Mouse (Mus musculus) kidney, embryonic 16.5 days (tissue): ENCODE results near the gene Magix. TPM values are rescaled to one million over a fixed set of nuclear protein-coding genes. Genes with fewer than 3 reads are reported as not detected.

Source experiments
- ATAC-seq: fragments of 200-750 bp; cut with Nextera tagmentation; 2 replicates; pipeline ENCODE4 v1.8.0; 2017; ENCODE audit warnings: moderate TSS enrichment; ENCODE audit not compliant: low FRiP score, low TSS enrichment
- H3K27ac ChIP-seq: fragments of 300-500 bp; sonication (generic); 2 replicates; pipeline ENCODE4 v1.5.1; 2014; ENCODE audit warnings: low read length
- H3K27me3 ChIP-seq: fragments of 300-500 bp; sonication (generic); 2 replicates; pipeline ENCODE4 v1.6.1; 2014; ENCODE audit warnings: low read length, control low read depth, mixed read lengths; ENCODE audit not compliant: insufficient read depth
- H3K36me3 ChIP-seq: fragments of 300-500 bp; sonication (generic); 2 replicates; pipeline ENCODE4 v1.6.1; 2014; ENCODE audit warnings: low read length, control low read depth, mixed read lengths; ENCODE audit not compliant: insufficient read depth
- H3K4me1 ChIP-seq: fragments of 300-500 bp; sonication (generic); 2 replicates; pipeline ENCODE4 v1.6.1; 2014; ENCODE audit warnings: low read length, control low read depth, mixed read lengths; ENCODE audit not compliant: insufficient read depth
- H3K4me2 ChIP-seq: fragments of 300-500 bp; sonication (generic); replicated peaks from 2 replicates; pipeline ENCODE4 v1.6.1; 2014; ENCODE audit warnings: low read depth, low read length
- H3K4me3 ChIP-seq: fragments of 300-500 bp; sonication (generic); 2 replicates; pipeline ENCODE4 v1.5.1; 2014; ENCODE audit warnings: mild to moderate bottlenecking, low read length
- H3K9ac ChIP-seq: fragments of 300-500 bp; sonication (generic); replicated peaks from 2 replicates; pipeline ENCODE4 v1.6.1; 2014; ENCODE audit warnings: low read length
- H3K9me3 ChIP-seq: fragments of 300-500 bp; sonication (generic); 2 replicates; pipeline ENCODE4 v1.6.1; 2016; ENCODE audit warnings: low read length, control low read depth
- WGBS: fragments of 180-500 bp; shearing (Covaris S2); extraction: QIAGEN DNeasy Blood & Tissue Kit; methylation state at CpG from one replicate; pipeline ENCODE4 v1.1.7; 2014; 5-methylcytosine and 5-hydroxymethylcytosine counted together
- polyA plus RNA-seq: library from polyadenylated mRNA; unstranded; fragments of >200 nt; fragmentation: Nextera tagmentation; extraction: Ambion mirVana; gene quantifications from 2 replicates; pipeline ENCODE4 v1.2.1, GENCODE M21; 2015

Magix gene
- polyA plus RNA-seq, 1 experiment from 2014 or later: 1.4 TPM

DNA sequence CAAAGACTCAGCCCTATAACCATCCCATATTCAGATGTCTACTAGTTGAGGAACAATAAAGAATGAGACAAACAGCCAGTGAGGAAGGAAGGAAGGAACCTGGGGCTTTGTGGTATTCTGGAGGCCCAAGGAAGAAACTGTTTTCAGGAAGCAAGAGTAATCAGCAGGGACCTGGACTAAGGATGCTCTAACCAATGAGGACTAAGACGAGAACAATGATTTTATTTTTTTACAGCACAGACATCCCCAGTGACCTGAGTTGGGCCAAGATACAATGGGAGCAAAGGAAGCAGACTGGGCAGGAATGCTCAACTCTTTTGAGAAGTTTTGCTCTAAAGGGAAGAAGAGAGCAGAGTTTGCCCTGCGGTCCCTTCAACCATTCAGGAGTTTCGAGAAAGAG is 18.1 kb downstream of the Magix start:
- H3K27me3 ChIP-seq: no peaks in the 10 kb centered on the region
- WGBS: 81% methylated on average over 3 of the region's 3 CpGs

DNA sequence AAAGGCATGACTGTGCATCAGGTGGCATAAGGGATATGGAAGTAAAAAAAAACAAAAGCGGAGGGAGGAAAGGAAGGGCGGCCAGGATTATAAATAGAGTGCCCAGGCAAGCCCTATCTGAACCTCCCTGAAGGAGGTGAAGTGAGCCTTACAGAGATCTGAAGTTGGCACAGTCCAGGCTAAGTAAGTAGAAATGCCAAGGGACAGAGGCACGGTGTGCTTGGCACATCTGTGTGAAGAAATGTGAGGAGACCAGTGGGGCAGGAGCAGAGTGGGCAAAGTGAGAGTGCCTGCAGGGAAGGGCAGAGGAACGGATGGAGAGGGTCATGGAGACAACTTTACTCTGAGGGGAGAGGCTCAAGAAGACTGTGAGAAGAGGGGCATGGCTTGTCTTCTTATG is 20.0 kb downstream of the Magix start:
- peaks cover 7% of the 10 kb centered on the region; the same call in 1 of the 2 replicates for H3K36me3 ChIP-seq
- no peak overlapping the region for H3K4me3 ChIP-seq
- H3K9ac ChIP-seq: no peak overlapping the region
- no peaks in the 10 kb centered on the region for H3K27me3 ChIP-seq
- 79% methylated on average over 4 of the region's 4 CpGs for WGBS
- ATAC-seq: no peak
- no peak overlapping the region for H3K27ac ChIP-seq
- H3K4me2 ChIP-seq: no peak overlapping the region
- H3K9me3 ChIP-seq: no peaks in the 10 kb centered on the region
- H3K4me1 ChIP-seq: peaks cover 9% of the 10 kb centered on the region

More for the DNA sequence above, 18.1 kb downstream of the Magix start:
- peak overlapping the region; percentile 65 for H3K27ac ChIP-seq
- H3K4me3 ChIP-seq: no peak overlapping the region
- no peak overlapping the region for H3K4me2 ChIP-seq
- ATAC-seq: no peak
- H3K9ac ChIP-seq: no peak overlapping the region
- no peaks in the 10 kb centered on the region for H3K9me3 ChIP-seq
- H3K36me3 ChIP-seq: peaks cover 17% of the 10 kb centered on the region; the same call in 1 of the 2 replicates
- peaks cover 9% of the 10 kb centered on the region for H3K4me1 ChIP-seq

DNA sequence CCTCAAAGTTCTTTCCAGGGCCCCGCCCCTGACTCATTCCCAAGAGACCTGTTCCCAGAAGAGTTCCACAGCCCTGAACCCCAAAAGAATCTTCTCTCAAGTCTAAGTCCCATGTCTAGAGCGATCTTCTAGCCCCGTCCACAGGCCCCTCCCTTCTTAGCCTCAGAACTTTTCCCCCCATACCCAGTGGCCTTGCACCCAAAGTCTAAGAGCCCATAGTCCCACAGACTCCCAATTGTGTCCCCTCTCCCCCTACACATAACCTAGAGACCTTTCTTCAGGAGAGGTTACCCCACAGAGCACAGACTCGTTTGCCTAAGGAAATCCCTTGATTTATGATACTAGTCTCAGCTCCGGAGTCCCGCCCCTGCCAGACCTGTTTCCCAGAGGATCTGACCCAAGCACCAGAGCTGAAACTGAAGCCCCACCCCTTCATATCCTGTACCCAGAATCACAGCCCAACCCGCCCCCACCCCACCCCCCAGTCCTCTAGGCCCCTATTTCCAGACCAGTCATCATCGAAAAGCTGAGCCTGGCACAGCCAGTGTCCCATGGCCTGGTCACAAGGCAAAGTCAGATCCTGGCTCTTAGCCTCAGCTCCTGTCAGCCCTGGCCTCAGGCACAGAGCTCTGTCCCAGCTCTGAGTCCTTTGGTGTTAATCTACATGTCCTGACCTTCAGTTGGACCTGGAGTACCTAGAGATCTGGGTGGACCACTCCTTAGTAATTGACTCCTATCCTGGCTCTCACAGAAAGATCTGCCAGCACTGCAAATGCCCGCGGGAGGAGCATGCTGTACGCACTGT is 22.1 kb downstream of the Magix start:
- Histone ChIP-seq H3K27me3 (no peaks in the 10 kb centered on the region), H3K4me2 (peak overlapping the region; percentile 56), H3K4me1 (peaks cover 9% of the 10 kb centered on the region), H3K9me3 (no peaks in the 10 kb centered on the region), H3K27ac (peak overlapping the region; percentile 91), H3K36me3 (no peaks in the 10 kb centered on the region), H3K4me3 (peak overlapping the region; percentile 56), H3K9ac (0 out of 2 replicates have a peak overlapping the region, but pooled peaks have one; percentile 31)
- 42% methylated on average over 11 of the region's 11 CpGs for WGBS
- peak; percentile 49 for ATAC-seq

DNA sequence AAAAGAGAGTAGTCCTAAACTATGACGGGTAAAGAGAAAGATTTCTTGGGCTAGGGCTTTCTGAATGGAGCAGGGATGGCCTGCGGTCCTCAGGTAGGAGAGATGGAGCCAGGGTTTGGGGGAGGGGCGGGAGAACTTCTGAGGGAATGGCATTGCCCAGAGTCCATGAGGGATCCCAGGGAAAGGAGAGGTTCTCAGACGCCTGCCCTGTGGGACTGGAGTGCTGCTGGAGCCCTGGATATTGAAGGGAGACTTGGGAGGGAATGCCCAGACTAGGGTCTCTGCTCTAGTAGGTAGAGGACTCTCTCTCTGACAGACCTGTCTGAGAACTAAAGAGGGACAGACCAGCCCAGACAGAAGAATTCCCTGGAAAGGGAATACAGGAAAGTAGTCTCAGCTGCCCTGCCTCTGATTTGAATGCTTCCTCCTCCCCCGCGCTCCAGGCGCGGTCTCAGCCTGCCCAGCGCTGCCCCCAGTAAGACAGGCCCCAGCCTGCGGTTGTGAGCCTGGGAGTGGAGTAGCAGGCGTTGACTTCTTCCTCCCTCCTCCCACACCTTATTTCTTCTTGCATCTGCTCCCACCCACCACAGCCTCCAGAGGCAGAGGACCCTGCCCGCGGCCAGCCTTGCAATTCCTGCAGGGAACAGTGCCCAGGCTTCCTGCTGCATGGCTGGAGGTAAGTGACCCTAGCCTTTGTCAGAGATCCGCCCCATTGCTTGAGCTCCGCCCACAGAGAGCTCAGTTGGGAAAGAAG is 22.8 kb downstream of the Magix start:
- peak overlapping the region; percentile 56 for H3K4me3 ChIP-seq
- peak overlapping the region; percentile 91 for H3K27ac ChIP-seq
- peak; percentile 86 for ATAC-seq
- peak overlapping the region; percentile 56 for H3K4me2 ChIP-seq
- H3K9ac ChIP-seq: peak overlapping the region; percentile 75
- H3K9me3 ChIP-seq: no peaks in the 10 kb centered on the region
- no peaks in the 10 kb centered on the region for H3K27me3 ChIP-seq
- WGBS: 21% methylated on average over 15 of the region's 15 CpGs
- no peaks in the 10 kb centered on the region for H3K36me3 ChIP-seq
- peaks cover 9% of the 10 kb centered on the region for H3K4me1 ChIP-seq

DNA sequence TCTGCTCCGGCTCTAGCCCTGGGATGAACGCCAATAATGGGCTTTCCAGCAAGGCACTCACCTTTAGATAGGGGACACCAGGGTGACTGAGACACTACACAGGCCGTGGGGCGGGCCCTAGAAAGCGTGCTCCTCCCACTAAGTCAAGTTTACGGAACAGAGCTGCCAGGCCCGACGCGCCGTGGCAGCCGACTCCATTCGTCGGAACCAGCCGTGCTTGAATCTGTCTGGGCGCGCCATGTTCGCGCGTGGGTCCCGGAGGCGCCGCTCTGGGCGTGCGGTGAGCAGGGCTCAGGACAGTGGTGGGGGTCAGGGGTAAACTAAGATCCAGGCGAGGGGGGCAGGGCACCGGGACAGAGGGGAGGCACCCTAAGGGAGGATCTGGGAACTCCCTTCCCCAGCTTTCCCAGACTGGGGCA is 23.8 kb downstream of the Magix start, which contains the start of gene Prickle3:
Gene Prickle3 (plus strand): TSS at position 40 of the 419 bp plus-strand sequence.
- peak within 1 kb of the TSS; percentile 56 for H3K4me3 ChIP-seq
- H3K9ac ChIP-seq: peak within 1 kb of the TSS; percentile 75
- H3K4me2 ChIP-seq: peak within 1 kb of the TSS; percentile 56
- peaks cover 9% of the 10 kb centered on the region for H3K4me1 ChIP-seq
- WGBS: 18% methylated on average over 26 of the region's 26 CpGs
- peak; percentile 58; the same call in 1 of the 2 replicates for ATAC-seq
- no peaks in the 10 kb centered on the region for H3K36me3 ChIP-seq
- H3K27me3 ChIP-seq: no peaks in the 10 kb centered on the region
- H3K27ac ChIP-seq: peak within 1 kb of the TSS; percentile 91
- H3K9me3 ChIP-seq: no peaks in the 10 kb centered on the region

DNA sequence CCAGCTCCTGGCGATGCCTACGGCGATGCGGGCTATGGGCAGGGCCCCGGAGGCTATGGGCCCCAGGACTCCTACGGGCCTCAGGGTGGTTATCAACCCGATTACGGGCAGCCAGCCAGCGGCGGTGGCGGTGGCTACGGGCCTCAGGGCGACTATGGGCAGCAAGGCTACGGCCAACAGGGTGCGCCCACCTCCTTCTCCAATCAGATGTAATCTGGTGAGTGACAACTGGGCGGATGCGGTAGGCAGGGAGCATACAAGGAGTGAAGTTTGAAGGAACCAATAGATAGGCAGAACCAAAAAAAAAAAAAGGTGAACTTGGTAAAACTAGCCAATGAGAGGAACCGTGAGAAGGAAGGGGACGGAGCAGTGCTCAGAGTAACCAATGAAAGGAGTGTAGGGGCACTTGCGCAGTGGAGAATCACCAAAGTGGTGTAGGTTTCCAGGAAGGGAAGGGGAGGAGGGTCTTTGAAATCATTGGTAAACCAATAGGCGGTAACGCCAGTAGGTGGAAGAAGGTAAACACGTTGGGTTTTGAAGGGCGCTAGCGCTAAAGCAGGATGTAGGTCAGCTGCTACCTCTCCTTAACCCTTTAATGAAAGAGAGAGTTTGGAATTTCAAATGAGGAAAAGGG is 32.3 kb downstream of the Magix start:
- peak overlapping the region; percentile 79 for H3K27ac ChIP-seq
- H3K4me2 ChIP-seq: peak overlapping the region; percentile 54
- peak overlapping the region; percentile 51 for H3K4me3 ChIP-seq
- no peaks in the 10 kb centered on the region for H3K27me3 ChIP-seq
- no peaks in the 10 kb centered on the region for H3K4me1 ChIP-seq
- no peaks in the 10 kb centered on the region for H3K36me3 ChIP-seq
- peak overlapping the region; percentile 71 for H3K9ac ChIP-seq
- no peaks in the 10 kb centered on the region for H3K9me3 ChIP-seq
- ATAC-seq: peak; percentile 98
- 20% methylated on average over 25 of the region's 25 CpGs for WGBS

DNA sequence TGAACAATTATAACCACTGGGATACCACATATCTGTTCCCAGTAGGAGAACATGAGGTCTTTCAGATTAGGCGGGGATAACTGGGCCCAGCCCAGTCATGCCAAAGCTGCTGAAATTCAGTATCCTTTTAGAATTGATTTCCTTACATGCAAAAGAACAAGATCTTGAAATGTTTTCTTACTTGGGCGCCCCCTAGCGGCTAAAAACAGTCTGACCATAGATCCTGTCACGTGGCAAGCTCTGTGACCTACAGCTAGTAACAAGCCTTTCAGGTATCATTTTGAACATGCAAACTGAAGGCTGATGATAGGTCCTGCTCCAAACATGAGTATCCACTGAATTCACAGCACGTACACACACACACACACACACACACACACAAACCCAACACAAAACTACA is 35.7 kb downstream of the Magix start:
- WGBS: 18% methylated on average over 5 of the region's 5 CpGs
- Histone ChIP-seq H3K9me3 (no peaks in the 10 kb centered on the region), H3K4me1 (no peaks in the 10 kb centered on the region), H3K9ac (no peak overlapping the region), H3K27me3 (no peaks in the 10 kb centered on the region; the same call in 1 of the 2 replicates), H3K4me2 (no peak overlapping the region), H3K36me3 (no peaks in the 10 kb centered on the region), H3K27ac (no peak overlapping the region), H3K4me3 (no peak overlapping the region)
- no peak for ATAC-seq

DNA sequence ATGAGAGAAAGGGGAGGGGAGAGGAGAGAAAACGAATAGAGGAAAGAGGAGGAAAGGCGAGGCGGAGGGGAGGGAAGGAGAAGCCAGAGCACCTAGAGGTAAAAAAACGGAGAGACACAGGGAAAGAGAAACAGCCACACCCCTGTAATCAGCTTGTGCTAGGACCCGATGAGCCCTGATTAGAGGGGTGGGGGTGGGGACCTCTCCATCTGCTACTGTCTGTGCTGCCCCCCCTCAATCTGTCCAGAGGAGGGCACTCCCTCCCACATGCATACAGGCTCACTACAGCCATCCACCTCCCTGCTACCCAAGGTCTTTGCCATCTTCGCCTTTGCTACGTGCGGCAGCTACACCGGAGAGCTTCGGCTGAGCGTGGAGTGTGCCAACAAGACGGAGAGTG is 40.3 kb downstream of the Magix start:
- Histone ChIP-seq H3K4me3 (no peak overlapping the region), H3K9me3 (no peaks in the 10 kb centered on the region), H3K27me3 (no peaks in the 10 kb centered on the region; the same call in 1 of the 2 replicates), H3K36me3 (no peaks in the 10 kb centered on the region), H3K4me2 (no peak overlapping the region), H3K27ac (no peak overlapping the region), H3K4me1 (no peaks in the 10 kb centered on the region), H3K9ac (no peak overlapping the region)
- WGBS: 37% methylated on average over 12 of the region's 12 CpGs
- no peak for ATAC-seq

DNA sequence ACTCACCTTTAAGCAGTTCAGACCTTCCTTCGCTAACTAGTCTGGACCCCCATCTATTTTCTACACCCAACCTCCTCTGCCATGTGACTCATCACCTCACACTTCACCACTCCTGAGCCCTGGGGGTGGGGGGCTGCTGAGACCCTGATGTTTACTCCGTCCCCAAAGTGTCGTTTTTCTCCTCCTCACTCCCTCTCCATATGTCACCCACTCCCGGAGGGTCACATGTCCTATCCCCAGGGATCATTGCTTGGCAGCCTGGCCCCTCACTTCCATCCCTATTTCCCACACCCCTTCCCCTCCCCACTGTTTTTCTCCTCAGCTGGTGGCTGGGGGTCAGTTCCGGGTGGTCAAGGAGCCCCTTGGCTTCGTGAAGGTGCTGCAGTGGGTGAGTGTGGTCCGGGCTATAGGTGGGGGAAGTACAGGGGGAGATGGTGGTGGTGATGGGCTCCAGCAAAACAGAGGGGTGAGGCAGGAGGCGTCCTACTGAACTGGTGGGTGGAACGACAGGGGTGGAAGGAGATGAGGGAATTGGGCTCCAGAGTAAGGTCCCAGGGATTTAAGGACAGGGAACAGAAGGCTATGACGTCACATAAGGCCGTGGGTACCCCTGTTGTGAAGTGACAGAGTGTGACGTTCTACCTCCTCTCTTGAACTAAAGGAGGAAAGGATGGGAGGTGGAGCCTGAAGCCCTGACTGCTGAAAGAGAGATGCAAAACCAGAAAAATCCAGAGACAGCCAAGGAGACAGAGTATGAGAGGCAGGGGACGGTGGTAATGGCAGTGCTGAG is 41.3 kb downstream of the Magix start:
- no peaks in the 10 kb centered on the region for H3K4me1 ChIP-seq
- no peak overlapping the region for H3K4me2 ChIP-seq
- H3K36me3 ChIP-seq: no peaks in the 10 kb centered on the region
- WGBS: 32% methylated on average over 13 of the region's 13 CpGs
- no peak overlapping the region for H3K4me3 ChIP-seq
- H3K9me3 ChIP-seq: no peaks in the 10 kb centered on the region
- H3K27ac ChIP-seq: no peak overlapping the region
- H3K9ac ChIP-seq: no peak overlapping the region
- H3K27me3 ChIP-seq: no peaks in the 10 kb centered on the region; the same call in 1 of the 2 replicates
- ATAC-seq: no peak
